Mouse (Mus musculus) lung, embryonic 14.5 days (tissue): ENCODE measurements around the gene Gm20388. TPM values are rescaled to one million over a fixed set of nuclear protein-coding genes. Genes with fewer than 3 reads are reported as not detected.
A peak's percentile ranks its signal among the peaks of the same experiment; 100 is the strongest.

Source experiments
- ATAC-seq: fragments of 200-750 bp; cut with Nextera tagmentation; 2 replicates; pipeline ENCODE4 v1.8.0; 2017; ENCODE audit warnings: mild to moderate bottlenecking, moderate TSS enrichment, moderate library complexity; ENCODE audit not compliant: insufficient read depth
- DNase-seq: peaks from one replicate; pipeline ENCODE4 v3.0.0-alpha.2; 2015
- H3K27ac ChIP-seq: fragments of 300-500 bp; sonication (generic); 2 replicates; pipeline ENCODE4 v1.5.1; 2014; ENCODE audit warnings: low read depth, mild to moderate bottlenecking, moderate library complexity
- H3K27me3 ChIP-seq: fragments of 300-500 bp; sonication (generic); 2 replicates; pipeline ENCODE4 v1.6.1; 2014; ENCODE audit warnings: low read length, control low read depth; ENCODE audit not compliant: insufficient read depth
- H3K36me3 ChIP-seq: fragments of 300-500 bp; sonication (generic); 2 replicates; pipeline ENCODE4 v1.6.1; 2014; ENCODE audit warnings: control low read depth; ENCODE audit not compliant: insufficient read depth
- H3K4me1 ChIP-seq: fragments of 300-500 bp; sonication (generic); 2 replicates; pipeline ENCODE4 v1.6.1; 2014; ENCODE audit warnings: antibody characterized with exemption, control low read depth; ENCODE audit not compliant: insufficient read depth
- H3K4me2 ChIP-seq: fragments of 300-500 bp; sonication (generic); 2 replicates; pipeline ENCODE4 v1.6.1; 2014; ENCODE audit warnings: mild to moderate bottlenecking
- H3K4me3 ChIP-seq: fragments of 300-500 bp; sonication (generic); 2 replicates; pipeline ENCODE4 v1.5.1; 2014; ENCODE audit warnings: low read depth, low read length
- H3K9ac ChIP-seq: fragments of 300-500 bp; sonication (generic); 2 replicates; pipeline ENCODE4 v1.6.1; 2014
- H3K9me3 ChIP-seq: fragments of 300-500 bp; sonication (generic); 2 replicates; pipeline ENCODE4 v1.6.1; 2016; ENCODE audit warnings: low read depth, low read length, control low read depth
- CTCF ChIP-seq: IDR thresholded peaks from 2 replicates; pipeline ENCODE4 v1.5.1; 2016; ENCODE audit warnings: antibody characterized with exemption, low read depth
- WGBS: fragments of 180-500 bp; shearing (Covaris S2); extraction: QIAGEN DNeasy Blood & Tissue Kit; methylation state at CpG from one replicate; pipeline ENCODE4 v1.1.7; 2014; 5-methylcytosine and 5-hydroxymethylcytosine counted together
- polyA plus RNA-seq: library from polyadenylated mRNA; unstranded; fragments of >200 nt; fragmentation: Nextera tagmentation; extraction: Ambion mirVana; gene quantifications from 2 replicates; pipeline ENCODE4 v1.2.1, GENCODE M21; 2014

Gene Gm20388
- polyA plus RNA-seq, 1 experiment from 2014 or later = not detected

GRCm38 (mm10) chr8:122301866-122302265 is 2391.2 kb downstream of the Gm20388 start:
- Histone ChIP-seq H3K36me3 (no peaks in the 10 kb centered on the region), H3K27ac (no peak overlapping the region), H3K9me3 (no peaks in the 10 kb centered on the region), H3K4me3 (no peak overlapping the region), H3K4me2 (no peak overlapping the region), H3K27me3 (no peaks in the 10 kb centered on the region), H3K4me1 (peaks cover 1% of the 10 kb centered on the region), H3K9ac (no peak overlapping the region)
- no peak for ATAC-seq
- no peak for DNase-seq
- WGBS = 63% methylated on average over 5 of the region's 5 CpGs
- TF ChIP-seq CTCF = no peak

- WGBS = 50% methylated on average over 6 of the region's 6 CpGs
- Histone ChIP-seq H3K4me2 (no peak overlapping the region), H3K36me3 (0 out of 2 replicates have a peak, but pooled peaks cover 3% of the 10 kb centered on the region), H3K27ac (no peak overlapping the region), H3K9ac (no peak overlapping the region), H3K4me3 (no peak overlapping the region), H3K27me3 (no peaks in the 10 kb centered on the region), H3K9me3 (no peaks in the 10 kb centered on the region), H3K4me1 (no peaks in the 10 kb centered on the region)
- ATAC-seq (peak; percentile 40), DNase-seq (peak; percentile 46)
- TF ChIP-seq CTCF = no peak
Observed at GRCm38 (mm10) chr8:122303451-122303850, 2392.8 kb downstream of the Gm20388 start.

- H3K9ac ChIP-seq = no peak overlapping the region
- no peak overlapping the region for H3K4me3 ChIP-seq
- WGBS = 23% methylated on average over 3 of the region's 3 CpGs
- H3K27ac ChIP-seq = no peak overlapping the region
- H3K9me3 ChIP-seq = no peaks in the 10 kb centered on the region
- ATAC-seq (no peak), DNase-seq (peak; percentile 46)
- H3K4me1 ChIP-seq = no peaks in the 10 kb centered on the region
- H3K4me2 ChIP-seq = no peak overlapping the region
- TF ChIP-seq CTCF = no peak
- 0 out of 2 replicates have a peak, but pooled peaks cover 3% of the 10 kb centered on the region for H3K36me3 ChIP-seq
- H3K27me3 ChIP-seq = no peaks in the 10 kb centered on the region
Observed at GRCm38 (mm10) chr8:122304058-122304457, 2393.4 kb downstream of the Gm20388 start.

GRCm38 (mm10) chr8:122306660-122307399 is 2396.2 kb downstream of the Gm20388 start:
- WGBS = 78% methylated on average over 26 of the region's 26 CpGs
- no peak overlapping the region for H3K4me2 ChIP-seq
- no peaks in the 10 kb centered on the region for H3K27me3 ChIP-seq
- DNase-seq (no peak), ATAC-seq (no peak)
- no peak overlapping the region for H3K9ac ChIP-seq
- no peak for TF ChIP-seq CTCF
- no peaks in the 10 kb centered on the region for H3K9me3 ChIP-seq
- 0 out of 2 replicates have a peak, but pooled peaks cover 3% of the 10 kb centered on the region for H3K36me3 ChIP-seq
- no peak overlapping the region for H3K4me3 ChIP-seq
- H3K4me1 ChIP-seq = no peaks in the 10 kb centered on the region
- H3K27ac ChIP-seq = no peak overlapping the region

- no peak overlapping the region for H3K27ac ChIP-seq
- 90% methylated on average over 8 of the region's 8 CpGs for whole genome bisulfite sequencing
Observed at GRCm38 (mm10) chr8:122307836-122308235, 2397.2 kb downstream of the Gm20388 start.

GRCm38 (mm10) chr8:122309272-122309671 is 2398.6 kb downstream of the Gm20388 start:
- no peak for TF ChIP-seq CTCF
- ATAC-seq (peak; percentile 38; the same call in 1 of the 2 replicates), DNase-seq (no peak)
- 0 out of 2 replicates have a peak overlapping the region, but pooled peaks have one; percentile 24 for H3K27ac ChIP-seq
- no peak overlapping the region for H3K4me3 ChIP-seq
- 27% methylated on average over 12 of the region's 12 CpGs for WGBS
- no peaks in the 10 kb centered on the region for H3K27me3 ChIP-seq
- 0 out of 2 replicates have a peak, but pooled peaks cover under 1% of the 10 kb centered on the region for H3K4me1 ChIP-seq
- H3K36me3 ChIP-seq = 0 out of 2 replicates have a peak, but pooled peaks cover 3% of the 10 kb centered on the region
- no peak overlapping the region for H3K4me2 ChIP-seq
- H3K9ac ChIP-seq = no peak overlapping the region
- no peaks in the 10 kb centered on the region for H3K9me3 ChIP-seq

More at GRCm38 (mm10) chr8:122307836-122308235, 2397.2 kb downstream of the Gm20388 start:
- TF ChIP-seq CTCF = no peak
- Histone ChIP-seq H3K4me3 (no peak overlapping the region), H3K27me3 (no peaks in the 10 kb centered on the region), H3K4me1 (no peaks in the 10 kb centered on the region), H3K36me3 (0 out of 2 replicates have a peak, but pooled peaks cover 3% of the 10 kb centered on the region), H3K9ac (no peak overlapping the region), H3K9me3 (no peaks in the 10 kb centered on the region), H3K4me2 (no peak overlapping the region)
- ATAC-seq (no peak), DNase-seq (no peak)

- Histone ChIP-seq H3K9me3 (no peaks in the 10 kb centered on the region), H3K27me3 (no peaks in the 10 kb centered on the region), H3K27ac (no peak overlapping the region), H3K4me3 (no peak overlapping the region), H3K4me1 (0 out of 2 replicates have a peak, but pooled peaks cover 5% of the 10 kb centered on the region), H3K9ac (no peak overlapping the region; the same call in 1 of the 2 replicates), H3K4me2 (no peak overlapping the region), H3K36me3 (0 out of 2 replicates have a peak, but pooled peaks cover 3% of the 10 kb centered on the region)
- no peak for TF ChIP-seq CTCF
- ATAC-seq (no peak), DNase-seq (no peak)
- 48% methylated on average over 2 of the region's 2 CpGs for WGBS
Observed at GRCm38 (mm10) chr8:122311115-122311514, 2400.5 kb downstream of the Gm20388 start.
